Mouse (Mus musculus) CH12.LX (cell line): ENCODE data around the gene Mgll.
A peak's percentile ranks its signal among the peaks of the same experiment; 100 is the strongest.

Source experiments
- CHD2 ChIP-seq: IDR thresholded peaks from 2 replicates; pipeline ENCODE4 v1.6.1; 2011; ENCODE audit warnings: low read length, improper control_type of control experiment
- CTCF ChIP-seq, 2 experiments: IDR thresholded peaks in 1 of 2; conservative IDR thresholded peaks in 1 of 2; 2 replicates each; pipeline ENCODE4 v1.5.1; 2011 to 2012; ENCODE audit warnings: low read depth in 2 of 2, low read length in 2 of 2, improper control_type of control experiment in 1 of 2, inconsistent platforms in 1 of 2, mild to moderate bottlenecking in 1 of 2, moderate library complexity in 1 of 2
- EP300 ChIP-seq: IDR thresholded peaks from 2 replicates; pipeline ENCODE4 v1.6.1; 2011; ENCODE audit warnings: low read length, improper control_type of control experiment
- MAX ChIP-seq: IDR thresholded peaks from 2 replicates; pipeline ENCODE4 v1.6.1; 2011; ENCODE audit warnings: low read length, improper control_type of control experiment
- MAZ ChIP-seq: IDR thresholded peaks from 2 replicates; pipeline ENCODE4 v1.6.1; 2012; ENCODE audit warnings: low read depth, mild to moderate bottlenecking, inconsistent platforms, low read length, improper control_type of control experiment, moderate library complexity
- MYC ChIP-seq: IDR thresholded peaks from 2 replicates; pipeline ENCODE4 v1.6.1; 2011; ENCODE audit warnings: low read depth, mild to moderate bottlenecking, improper control_type of control experiment, low read length
- POLR2A ChIP-seq: IDR thresholded peaks from 2 replicates; pipeline ENCODE4 v1.6.1; 2011; ENCODE audit warnings: low read depth, mild to moderate bottlenecking, improper control_type of control experiment, low read length
- POLR2AphosphoS2 ChIP-seq: IDR thresholded peaks from 2 replicates; pipeline ENCODE4 v1.6.1; 2011; ENCODE audit warnings: low read depth, low read length, improper control_type of control experiment
- ZKSCAN1 ChIP-seq: IDR thresholded peaks from 2 replicates; pipeline ENCODE4 v1.6.1; 2012; ENCODE audit warnings: low read depth, inconsistent platforms, low read length, improper control_type of control experiment, borderline replicate concordance
- ZMIZ1 ChIP-seq: IDR thresholded peaks from 2 replicates; pipeline ENCODE4 v1.6.1; 2012; ENCODE audit warnings: low read depth, mild to moderate bottlenecking, inconsistent platforms, low read length, improper control_type of control experiment

- TF ChIP-seq POLR2AphosphoS2 (no peak), CTCF (conservative IDR thresholded peaks at IDR 0.05 in 1 of 2, IDR thresholded peaks at IDR 0.05 in 1 of 2; ENCODE audit: low read depth in 2 of 2, low read length in 2 of 2) (no peak), ZMIZ1 (no peak), MAX (peak; percentile 92), MYC (peak; percentile 95), EP300 (no peak), ZKSCAN1 (no peak), POLR2A (no peak), CHD2 (no peak), MAZ (peak; percentile 15; the same call in 1 of the 2 replicates)
These were observed 353 bp upstream of the Mgll start for GRCm38 (mm10) chr6:88723806-88724312.
